Mouse (Mus musculus) G1E (cell line): ENCODE data around the gene Dnaaf3. TPM values are rescaled to one million over a fixed set of nuclear protein-coding genes. Genes with fewer than 3 reads are reported as not detected.

Source experiments
- ATAC-seq: 2 replicates; pipeline ENCODE4 v1.8.0; 2016; ENCODE audit warnings: mild to moderate bottlenecking; ENCODE audit not compliant: insufficient number of reproducible peaks, poor library complexity, low FRiP score, severe bottlenecking; ENCODE audit errors: extremely low read depth
- DNase-seq: peaks from one replicate; pipeline ENCODE4 v3.0.0; 2012; ENCODE audit warnings: low spot score
- H3K27me3 ChIP-seq: 2 replicates; pipeline ENCODE4 v1.6.1; 2012; ENCODE audit warnings: mild to moderate bottlenecking, low read length, inconsistent platforms; ENCODE audit not compliant: insufficient read depth
- H3K36me3 ChIP-seq: replicated peaks from 2 replicates; pipeline ENCODE3; 2012; ENCODE audit warnings: mild to moderate bottlenecking, inconsistent platforms
- H3K4me1 ChIP-seq: 2 replicates; pipeline ENCODE4 v1.6.1; 2012; ENCODE audit warnings: low read depth, low read length, inconsistent platforms, mixed read lengths; ENCODE audit not compliant: insufficient read depth
- H3K4me3 ChIP-seq: 2 replicates; pipeline ENCODE4 v1.5.1; 2012; ENCODE audit warnings: low read depth, mild to moderate bottlenecking, inconsistent platforms, low read length, moderate library complexity, mixed read lengths
- H3K9me3 ChIP-seq: replicated peaks from 2 replicates; pipeline ENCODE4 v1.6.1; 2012; ENCODE audit warnings: inconsistent platforms
- CTCF ChIP-seq: IDR thresholded peaks from 2 replicates; pipeline ENCODE4 v1.5.1; 2012; ENCODE audit warnings: low read depth, low read length, inconsistent platforms, mixed read lengths
- GATA1 ChIP-seq: IDR thresholded peaks from 2 replicates; pipeline ENCODE4 v1.6.1; 2012; ENCODE audit warnings: borderline replicate concordance, low read length, inconsistent platforms, mixed read lengths
- GATA2 ChIP-seq: IDR thresholded peaks from 2 replicates; pipeline ENCODE4 v1.6.1; 2012; ENCODE audit warnings: low read depth, low read length, inconsistent platforms, borderline replicate concordance
- POLR2AphosphoS5 ChIP-seq: IDR thresholded peaks from 2 replicates; pipeline ENCODE4 v1.6.1; 2012; ENCODE audit warnings: low read depth, low read length, inconsistent platforms; ENCODE audit not compliant: insufficient replicate concordance
- TAL1 ChIP-seq: conservative IDR thresholded peaks from 2 replicates; pipeline ENCODE4 v1.6.1; 2012; ENCODE audit warnings: low read depth, low read length, inconsistent platforms, mixed read lengths
- polyA plus RNA-seq: library from polyadenylated mRNA; stranded (reverse); fragments of >175 nt; gene quantifications from 2 replicates; pipeline ENCODE4 v1.2.3, GENCODE M21; 2012
- total RNA-seq, 2 experiments: library from RNA; stranded (forward) in 1 of 2; stranded (reverse) in 1 of 2; fragments of 200-1000 nt in 1 of 2; fragments of >200 nt in 1 of 2; fragmentation: Nextera tagmentation in 1 of 2; gene quantifications; 2 replicates each; pipeline ENCODE4 v1.2.3; 2014 to 2017

Gene Dnaaf3
- total and polyA plus RNA-seq, 3 experiments = not detected

DNA sequence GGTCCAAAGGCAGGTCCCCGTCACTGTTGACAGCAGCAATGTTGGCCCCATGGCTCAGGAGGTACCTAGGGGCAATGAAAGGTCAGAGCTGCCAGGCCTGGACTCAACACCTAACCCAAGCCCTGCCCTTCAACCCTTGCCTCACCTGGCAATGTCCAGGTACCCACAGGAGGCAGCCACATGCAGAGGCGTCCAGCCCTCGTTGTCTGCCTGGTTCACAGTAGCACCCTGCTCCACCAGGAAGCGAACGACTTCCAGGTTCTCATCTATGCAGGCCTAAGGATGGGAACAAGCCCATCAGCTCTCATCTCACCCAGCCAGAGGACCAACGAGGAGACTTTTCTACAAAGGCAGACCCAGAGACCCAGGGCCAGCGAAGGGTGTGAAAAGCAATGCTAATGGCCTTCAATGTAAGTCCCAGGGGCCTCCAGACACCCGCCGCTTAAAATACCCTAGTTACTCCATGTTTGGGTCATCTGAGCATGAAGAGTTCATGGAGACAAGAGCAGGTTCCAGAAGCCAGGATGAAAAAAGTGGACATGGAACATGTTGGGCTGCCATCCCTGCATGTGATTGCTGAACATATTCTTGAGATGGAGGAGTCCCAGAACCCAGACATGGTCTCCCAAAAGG lies 34.9 kb downstream of the Dnaaf3 start:
- H3K9me3 ChIP-seq = no peaks in the 10 kb centered on the region
- H3K27me3 ChIP-seq = no peaks in the 10 kb centered on the region
- H3K4me3 ChIP-seq = no peak overlapping the region
- H3K4me1 ChIP-seq = peaks cover 67% of the 10 kb centered on the region
- TF ChIP-seq GATA1 = no peak
- no peak for TF ChIP-seq GATA2
- TF ChIP-seq TAL1 = no peak
- no peak for TF ChIP-seq POLR2AphosphoS5
- no peak for TF ChIP-seq CTCF
- DNase-seq (no peak), ATAC-seq (no peak)
- peaks cover 78% of the 10 kb centered on the region for H3K36me3 ChIP-seq

DNA sequence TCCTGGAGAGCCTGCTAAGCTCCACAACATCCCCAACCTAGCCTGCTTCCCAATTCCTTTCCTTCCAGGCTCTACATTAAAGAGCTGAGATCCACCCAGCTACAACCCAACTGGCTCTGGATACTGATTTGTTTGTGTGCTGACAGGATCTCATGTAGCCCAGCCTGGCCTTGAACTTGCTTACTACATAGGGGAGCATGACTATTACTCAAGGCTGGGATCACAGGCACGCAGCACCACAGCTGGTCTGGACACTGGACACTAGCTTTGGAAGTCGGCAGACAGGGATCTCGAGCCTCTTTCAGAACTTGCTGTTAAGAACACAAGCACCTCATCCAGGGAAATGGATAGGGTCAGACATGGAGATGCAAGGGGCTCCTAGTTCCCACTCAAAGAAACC lies 35.8 kb downstream of the Dnaaf3 start:
- ATAC-seq (no peak), DNase-seq (no peak)
- no peaks in the 10 kb centered on the region for H3K27me3 ChIP-seq
- no peak for TF ChIP-seq GATA1
- TF ChIP-seq CTCF = no peak
- TF ChIP-seq TAL1 = no peak
- no peak for TF ChIP-seq POLR2AphosphoS5
- no peak for TF ChIP-seq GATA2
- H3K9me3 ChIP-seq = no peaks in the 10 kb centered on the region
- no peak overlapping the region for H3K4me3 ChIP-seq
- peaks cover 87% of the 10 kb centered on the region for H3K36me3 ChIP-seq
- H3K4me1 ChIP-seq = peaks cover 74% of the 10 kb centered on the region

DNA sequence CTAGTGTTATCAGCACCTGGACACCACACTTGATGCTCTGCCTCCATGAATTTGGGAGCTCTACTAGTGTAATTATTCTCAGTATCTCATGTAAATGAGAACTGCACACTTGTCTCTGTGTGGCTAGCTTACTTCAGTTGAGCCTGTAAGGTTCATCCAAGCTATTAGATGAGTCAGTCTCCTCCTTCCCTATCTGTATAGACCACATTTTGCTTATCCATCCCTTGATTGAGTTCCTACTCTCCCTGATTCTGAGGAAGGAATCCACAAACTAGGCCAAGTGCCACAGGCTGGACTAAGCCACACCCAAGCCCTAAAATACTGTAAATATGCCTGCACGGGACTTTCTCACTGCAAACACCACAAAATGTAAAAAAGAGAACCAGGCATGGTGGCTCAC lies 38.3 kb downstream of the Dnaaf3 start:
- Histone ChIP-seq H3K36me3 (peaks cover 100% of the 10 kb centered on the region), H3K4me1 (peaks cover 69% of the 10 kb centered on the region), H3K9me3 (no peaks in the 10 kb centered on the region), H3K27me3 (no peaks in the 10 kb centered on the region), H3K4me3 (no peak overlapping the region)
- ATAC-seq (no peak), DNase-seq (no peak)
- TF ChIP-seq GATA1 (no peak), GATA2 (no peak), POLR2AphosphoS5 (no peak), CTCF (no peak), TAL1 (no peak)

DNA sequence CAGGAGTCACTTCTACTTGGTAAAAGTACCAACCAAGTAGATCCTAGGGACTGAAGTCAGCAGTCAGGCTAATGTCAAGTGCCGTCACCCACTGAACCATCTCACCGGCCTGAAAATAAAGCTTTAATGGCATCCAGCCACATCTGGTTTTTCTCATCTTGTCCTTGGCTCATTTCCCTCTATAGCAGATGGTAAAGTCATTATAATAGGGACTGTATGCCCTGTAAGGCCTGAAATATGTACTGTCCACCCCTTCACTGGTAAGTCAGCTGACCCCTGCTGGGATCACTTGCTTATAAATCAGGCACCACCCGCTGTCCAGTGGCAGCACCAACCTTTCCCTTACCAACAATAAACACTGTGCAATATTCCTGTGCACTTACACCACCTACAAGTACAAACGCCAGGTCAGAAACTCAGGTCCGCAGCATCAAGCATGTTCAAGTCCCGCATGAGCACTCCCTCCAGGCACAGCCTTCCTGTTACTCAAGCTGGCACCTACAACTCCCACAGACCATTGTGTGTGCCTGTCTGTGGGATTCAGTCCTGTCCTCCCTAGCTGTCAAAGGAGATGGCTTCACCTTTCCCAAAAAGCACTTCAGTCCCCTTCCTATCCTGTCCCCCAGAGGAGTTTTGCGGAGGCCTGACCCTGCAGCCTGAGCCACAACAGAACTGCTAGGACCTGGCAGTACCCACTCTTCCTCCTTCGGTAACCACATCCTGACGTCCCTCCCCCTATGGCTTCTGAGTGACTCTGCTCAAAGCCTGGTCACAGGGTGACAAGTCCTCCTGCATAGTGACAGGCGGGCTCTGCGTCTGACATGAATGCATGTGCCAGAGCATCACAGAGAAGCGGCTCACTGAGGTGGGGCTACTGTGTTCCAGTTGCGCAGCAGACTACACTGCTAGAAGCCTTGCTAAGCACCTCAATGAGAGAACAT lies 39.7 kb downstream of the Dnaaf3 start:
- no peak for ATAC-seq
- Histone ChIP-seq H3K4me3 (no peak overlapping the region), H3K36me3 (peaks cover 100% of the 10 kb centered on the region)

DNA sequence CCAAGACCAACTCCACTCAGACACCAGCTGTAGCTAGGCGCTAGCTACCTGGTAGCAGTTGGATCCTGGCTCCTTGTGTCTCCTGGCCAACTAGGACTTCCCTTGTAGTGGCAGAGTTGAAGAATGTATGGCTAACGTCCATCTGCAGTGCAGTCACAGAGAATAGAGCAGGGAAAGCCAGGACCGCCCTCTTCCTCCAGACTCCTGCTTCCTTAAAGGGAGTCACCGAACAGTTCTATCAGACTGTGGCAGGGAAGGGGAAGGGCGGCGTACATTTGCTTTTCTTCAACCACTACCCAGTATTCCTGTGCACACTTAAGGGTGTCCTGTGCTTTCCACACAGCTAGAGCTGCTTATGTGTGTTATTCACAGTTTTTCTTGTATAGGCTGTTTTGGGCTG lies 40.9 kb downstream of the Dnaaf3 start:
- H3K9me3 ChIP-seq = no peaks in the 10 kb centered on the region
- ATAC-seq (no peak), DNase-seq (no peak)
- no peaks in the 10 kb centered on the region for H3K27me3 ChIP-seq
- peaks cover 100% of the 10 kb centered on the region for H3K36me3 ChIP-seq
- H3K4me3 ChIP-seq = no peak overlapping the region
- peaks cover 44% of the 10 kb centered on the region for H3K4me1 ChIP-seq
- TF ChIP-seq TAL1 (no peak), GATA1 (no peak), GATA2 (no peak), POLR2AphosphoS5 (no peak), CTCF (no peak)

More for the DNA sequence above, 39.7 kb downstream of the Dnaaf3 start:
- TF ChIP-seq CTCF (no peak), TAL1 (no peak), POLR2AphosphoS5 (no peak), GATA2 (no peak), GATA1 (no peak)
- Histone ChIP-seq H3K9me3 (no peaks in the 10 kb centered on the region), H3K27me3 (no peaks in the 10 kb centered on the region), H3K4me1 (peaks cover 56% of the 10 kb centered on the region)
- DNase-seq = no peak

DNA sequence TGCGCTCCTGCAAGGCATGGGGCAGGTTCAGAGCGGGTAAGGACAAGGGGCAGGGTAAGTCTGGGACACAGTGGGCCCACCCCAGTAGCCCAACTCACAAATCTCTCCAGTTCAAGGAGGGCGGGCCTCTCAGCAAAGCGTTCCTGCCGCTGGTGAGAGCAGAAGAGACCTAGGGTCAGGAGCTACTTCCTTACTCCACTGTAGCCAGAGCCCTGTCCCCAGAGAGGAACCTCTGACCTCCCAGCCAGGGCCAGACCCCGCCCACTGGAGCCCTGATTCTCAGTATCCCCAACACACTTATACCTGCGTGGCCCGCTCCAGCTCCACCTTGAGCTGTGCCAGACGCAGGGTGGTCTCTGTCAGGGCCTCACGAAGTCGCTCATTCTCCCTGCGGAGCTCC lies 50.0 kb downstream of the Dnaaf3 start:
- Histone ChIP-seq H3K27me3 (peaks cover 18% of the 10 kb centered on the region), H3K36me3 (peaks cover 77% of the 10 kb centered on the region), H3K9me3 (no peaks in the 10 kb centered on the region), H3K4me3 (no peak overlapping the region), H3K4me1 (peaks cover 15% of the 10 kb centered on the region)
- DNase-seq (no peak), ATAC-seq (no peak)
- TF ChIP-seq GATA1 = no peak
- TF ChIP-seq CTCF = no peak
- no peak for TF ChIP-seq TAL1
- no peak for TF ChIP-seq POLR2AphosphoS5
